Mouse (Mus musculus): ENCODE results near the gene Inpp4b. TPM values are rescaled to one million over a fixed set of nuclear protein-coding genes. Genes with fewer than 3 reads are reported as not detected.
"Not testable (repeated sequence)": the region's sequence is repeated elsewhere in the genome, so short reads cannot be mapped to it uniquely, and the experiment has no call there.

The Inpp4b gene
- polyA plus RNA-seq, 1 experiment from 2014 or later, result 6.0 TPM

DNA sequence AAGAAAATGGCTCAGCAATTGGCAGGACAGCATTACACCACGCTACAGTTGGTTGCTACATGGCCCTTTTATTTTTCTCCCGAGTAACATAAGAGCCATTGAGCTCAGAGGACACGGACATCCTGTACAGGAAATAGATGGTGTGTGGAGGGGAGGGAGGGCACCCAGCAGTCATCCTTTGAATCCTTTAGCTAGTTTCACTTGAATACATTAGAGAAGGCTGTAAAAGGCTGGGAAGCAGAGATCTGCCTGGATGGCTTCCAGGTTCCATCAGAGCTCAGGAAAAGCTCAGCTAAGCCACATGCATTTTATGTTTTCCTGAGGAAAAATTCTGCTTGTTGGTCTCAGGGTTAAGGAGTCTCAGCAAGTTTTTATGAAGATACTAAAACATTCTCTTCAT lies 685.0 kb downstream of the Inpp4b start:
- 43% methylated on average over 3 of the region's 3 CpGs for WGBS
- ATAC-seq, result no peak
- no peaks in the 10 kb centered on the region for H3K9me3 ChIP-seq (ENCODE audit: control insufficient read depth, low read length)

DNA sequence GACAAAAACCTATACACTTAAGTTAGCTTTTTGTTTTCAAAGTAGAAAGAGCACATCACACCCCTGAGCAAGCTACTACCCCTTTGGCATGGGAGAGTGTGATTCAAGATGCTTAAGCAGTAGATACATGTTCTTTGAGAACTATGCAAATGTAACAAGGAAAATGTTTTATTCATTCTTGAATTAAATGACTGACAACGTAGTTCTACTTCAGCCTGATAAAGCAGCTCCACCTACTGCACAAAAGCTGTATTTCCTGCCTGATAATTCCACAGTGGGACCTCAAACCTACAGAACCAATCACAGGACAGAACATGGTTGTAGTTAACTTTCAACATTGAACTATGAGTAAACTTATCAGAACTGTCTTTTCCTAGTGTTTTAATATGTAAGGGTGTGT lies 686.5 kb downstream of the Inpp4b start:
- Histone ChIP-seq H3K4me3 (ENCODE audit: low read length) (no peak overlapping the region), H3K27me3 (replicated peaks; ENCODE audit: control insufficient read depth, insufficient read depth, low read length) (no peaks in the 10 kb centered on the region), H3K9ac (ENCODE audit: low read depth, low read length) (no peak overlapping the region), H3K27ac (ENCODE audit: low read length) (no peak overlapping the region), H3K9me3 (ENCODE audit: control insufficient read depth, low read length) (no peaks in the 10 kb centered on the region), H3K4me2 (ENCODE audit: low read depth, low read length) (no peak overlapping the region), H3K4me1 (ENCODE audit: control insufficient read depth, insufficient read depth, low read length) (no peaks in the 10 kb centered on the region), H3K36me3 (ENCODE audit: control insufficient read depth, insufficient read depth, low read length) (no peaks in the 10 kb centered on the region)
- ATAC-seq, result no peak
- 33% methylated on average over 1 of the region's 1 CpGs for WGBS

More for the DNA sequence above, 685.0 kb downstream of the Inpp4b start:
- Histone ChIP-seq H3K4me2 (ENCODE audit: low read depth, low read length) (no peak overlapping the region), H3K27me3 (replicated peaks; ENCODE audit: control insufficient read depth, insufficient read depth, low read length) (no peaks in the 10 kb centered on the region), H3K9ac (ENCODE audit: low read depth, low read length) (no peak overlapping the region), H3K4me3 (ENCODE audit: low read length) (no peak overlapping the region), H3K27ac (ENCODE audit: low read length) (no peak overlapping the region), H3K36me3 (ENCODE audit: control insufficient read depth, insufficient read depth, low read length) (no peaks in the 10 kb centered on the region), H3K4me1 (ENCODE audit: control insufficient read depth, insufficient read depth, low read length) (no peaks in the 10 kb centered on the region)

- H3K4me3 ChIP-seq (ENCODE audit: low read length); H3K9ac ChIP-seq (ENCODE audit: low read depth, low read length); ATAC-seq; H3K9me3 ChIP-seq (ENCODE audit: control insufficient read depth, low read length); H3K36me3 ChIP-seq (ENCODE audit: control insufficient read depth, insufficient read depth, low read length); H3K4me1 ChIP-seq (ENCODE audit: control insufficient read depth, insufficient read depth, low read length); H3K27me3 ChIP-seq (replicated peaks; ENCODE audit: control insufficient read depth, insufficient read depth, low read length); H3K27ac ChIP-seq (ENCODE audit: low read length); H3K4me2 ChIP-seq (ENCODE audit: low read depth, low read length): not testable (repeated sequence)
Measured at GRCm38 (mm10) chr8:82032035-82032434, 689.7 kb downstream of the Inpp4b start.

GRCm38 (mm10) chr8:82054030-82054429 lies 711.7 kb downstream of the Inpp4b start:
- H3K4me1 ChIP-seq (ENCODE audit: control insufficient read depth, insufficient read depth, low read length), result no peaks in the 10 kb centered on the region; the same call in 1 of the 2 replicates
- no peak overlapping the region for H3K4me3 ChIP-seq (ENCODE audit: low read length)
- no peak for ATAC-seq
- no peak overlapping the region for H3K9ac ChIP-seq (ENCODE audit: low read depth, low read length)
- H3K9me3 ChIP-seq (ENCODE audit: control insufficient read depth, low read length), result no peaks in the 10 kb centered on the region
- WGBS, result 63% methylated on average over 3 of the region's 3 CpGs
- no peak overlapping the region for H3K4me2 ChIP-seq (ENCODE audit: low read depth, low read length)
- H3K27me3 ChIP-seq (replicated peaks; ENCODE audit: control insufficient read depth, insufficient read depth, low read length), result no peaks in the 10 kb centered on the region
- H3K36me3 ChIP-seq (ENCODE audit: control insufficient read depth, insufficient read depth, low read length), result no peaks in the 10 kb centered on the region
- no peak overlapping the region for H3K27ac ChIP-seq (ENCODE audit: low read length)

DNA sequence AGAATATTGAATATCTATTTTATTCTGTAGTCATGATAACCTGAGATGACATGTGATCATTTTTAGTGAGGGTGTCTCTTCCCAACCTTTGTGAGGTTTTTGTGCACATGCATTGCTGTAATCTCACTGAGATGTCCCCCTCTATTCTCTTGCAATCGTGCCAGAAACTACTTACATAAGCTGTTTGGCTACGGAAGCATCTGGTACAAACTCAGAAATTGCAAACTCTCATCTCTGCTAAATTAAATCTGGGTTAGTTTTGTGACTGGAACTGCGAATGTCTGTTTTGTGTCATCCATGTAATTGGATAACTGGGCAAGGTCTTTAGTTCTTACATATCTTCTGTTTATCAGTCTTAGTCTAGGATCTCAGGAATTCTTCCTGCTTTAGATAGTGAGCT lies 725.3 kb downstream of the Inpp4b start:
- H3K36me3 ChIP-seq (ENCODE audit: control insufficient read depth, insufficient read depth, low read length), result no peaks in the 10 kb centered on the region
- H3K27ac ChIP-seq (ENCODE audit: low read length), result no peak overlapping the region
- WGBS, result 66% methylated on average over 3 of the region's 3 CpGs
- H3K9ac ChIP-seq (ENCODE audit: low read depth, low read length), result no peak overlapping the region
- ATAC-seq, result no peak
- no peaks in the 10 kb centered on the region for H3K9me3 ChIP-seq (ENCODE audit: control insufficient read depth, low read length)
- H3K27me3 ChIP-seq (replicated peaks; ENCODE audit: control insufficient read depth, insufficient read depth, low read length), result no peaks in the 10 kb centered on the region
- no peaks in the 10 kb centered on the region for H3K4me1 ChIP-seq (ENCODE audit: control insufficient read depth, insufficient read depth, low read length)
- no peak overlapping the region for H3K4me3 ChIP-seq (ENCODE audit: low read length)
- no peak overlapping the region for H3K4me2 ChIP-seq (ENCODE audit: low read depth, low read length)

GRCm38 (mm10) chr8:82079267-82079666 lies 736.9 kb downstream of the Inpp4b start:
- no peaks in the 10 kb centered on the region for H3K36me3 ChIP-seq (ENCODE audit: control insufficient read depth, insufficient read depth, low read length)
- H3K9me3 ChIP-seq (ENCODE audit: control insufficient read depth, low read length), result no peaks in the 10 kb centered on the region
- ATAC-seq, result no peak
- H3K27me3 ChIP-seq (replicated peaks; ENCODE audit: control insufficient read depth, insufficient read depth, low read length), result no peaks in the 10 kb centered on the region
- no peak overlapping the region for H3K4me3 ChIP-seq (ENCODE audit: low read length)
- no peak overlapping the region for H3K9ac ChIP-seq (ENCODE audit: low read depth, low read length)
- H3K4me2 ChIP-seq (ENCODE audit: low read depth, low read length), result no peak overlapping the region
- no peaks in the 10 kb centered on the region for H3K4me1 ChIP-seq (ENCODE audit: control insufficient read depth, insufficient read depth, low read length)
- no peak overlapping the region for H3K27ac ChIP-seq (ENCODE audit: low read length)

DNA sequence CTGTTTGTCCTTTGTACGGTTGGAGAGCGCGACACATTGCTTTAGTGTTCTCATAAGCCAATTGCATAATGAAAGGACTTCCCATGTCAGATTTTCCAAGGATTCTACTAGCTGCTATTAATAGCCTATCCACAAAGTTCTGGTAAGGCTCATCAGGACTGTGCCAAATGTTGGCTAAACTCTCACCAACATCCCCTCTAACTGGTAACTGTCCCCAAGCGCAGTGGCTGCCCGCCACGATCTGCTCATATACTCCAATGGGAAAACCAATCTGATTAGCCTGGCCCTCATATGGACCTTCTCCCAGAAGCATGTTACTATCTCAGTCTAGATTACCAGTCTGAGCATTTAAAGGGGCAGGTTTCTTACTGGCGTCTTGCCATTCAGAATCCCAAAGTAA lies 744.3 kb downstream of the Inpp4b start:
- not testable (repeated sequence) for H3K4me3 ChIP-seq (ENCODE audit: low read length); ATAC-seq; H3K36me3 ChIP-seq (ENCODE audit: control insufficient read depth, insufficient read depth, low read length); H3K27ac ChIP-seq (ENCODE audit: low read length); H3K9me3 ChIP-seq (ENCODE audit: control insufficient read depth, low read length); H3K27me3 ChIP-seq (replicated peaks; ENCODE audit: control insufficient read depth, insufficient read depth, low read length); H3K4me2 ChIP-seq (ENCODE audit: low read depth, low read length); H3K4me1 ChIP-seq (ENCODE audit: control insufficient read depth, insufficient read depth, low read length); H3K9ac ChIP-seq (ENCODE audit: low read depth, low read length)
- WGBS, result 95% methylated on average over 7 of the region's 7 CpGs

DNA sequence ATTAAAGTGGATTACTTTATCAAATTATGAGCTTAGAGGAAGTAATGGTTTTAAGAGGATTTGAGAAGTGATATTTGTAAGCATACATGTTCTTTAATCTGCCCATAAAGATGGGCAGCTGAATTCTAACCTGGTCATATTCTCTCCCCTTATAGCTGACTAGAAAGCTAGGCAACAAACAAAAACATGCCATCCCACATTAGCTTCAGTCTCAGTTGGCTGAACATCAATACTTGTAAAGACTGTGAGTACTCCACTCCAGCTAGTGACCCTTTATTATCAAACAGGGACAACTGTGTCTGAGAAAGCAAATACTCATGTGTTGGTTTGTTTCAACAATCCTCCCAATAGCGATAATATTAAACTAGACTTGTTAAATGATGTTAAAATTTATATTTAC lies 748.5 kb downstream of the Inpp4b start:
- Histone ChIP-seq H3K36me3 (ENCODE audit: control insufficient read depth, insufficient read depth, low read length) (no peaks in the 10 kb centered on the region), H3K9me3 (ENCODE audit: control insufficient read depth, low read length) (0 out of 2 replicates have a peak, but pooled peaks cover 4% of the 10 kb centered on the region), H3K27me3 (replicated peaks; ENCODE audit: control insufficient read depth, insufficient read depth, low read length) (no peaks in the 10 kb centered on the region), H3K4me1 (ENCODE audit: control insufficient read depth, insufficient read depth, low read length) (no peaks in the 10 kb centered on the region), H3K9ac (ENCODE audit: low read depth, low read length) (no peak overlapping the region), H3K27ac (ENCODE audit: low read length) (no peak overlapping the region), H3K4me3 (ENCODE audit: low read length) (no peak overlapping the region), H3K4me2 (ENCODE audit: low read depth, low read length) (no peak overlapping the region)
- 83% methylated on average over 1 of the region's 1 CpGs for WGBS
- ATAC-seq, result no peak

GRCm38 (mm10) chr8:82093274-82093673 lies 750.9 kb downstream of the Inpp4b start:
- no peak overlapping the region for H3K27ac ChIP-seq (ENCODE audit: low read length)
- H3K36me3 ChIP-seq (ENCODE audit: control insufficient read depth, insufficient read depth, low read length), result no peaks in the 10 kb centered on the region
- H3K27me3 ChIP-seq (replicated peaks; ENCODE audit: control insufficient read depth, insufficient read depth, low read length), result no peaks in the 10 kb centered on the region
- no peak for ATAC-seq
- H3K9ac ChIP-seq (ENCODE audit: low read depth, low read length), result no peak overlapping the region
- H3K9me3 ChIP-seq (ENCODE audit: control insufficient read depth, low read length), result 0 out of 2 replicates have a peak, but pooled peaks cover under 1% of the 10 kb centered on the region
- no peak overlapping the region for H3K4me2 ChIP-seq (ENCODE audit: low read depth, low read length)
- H3K4me1 ChIP-seq (ENCODE audit: control insufficient read depth, insufficient read depth, low read length), result no peaks in the 10 kb centered on the region
- no peak overlapping the region for H3K4me3 ChIP-seq (ENCODE audit: low read length)

- Histone ChIP-seq H3K36me3 (ENCODE audit: control insufficient read depth, insufficient read depth, low read length) (no peaks in the 10 kb centered on the region), H3K9me3 (ENCODE audit: control insufficient read depth, low read length) (no peaks in the 10 kb centered on the region), H3K4me3 (ENCODE audit: low read length) (no peak overlapping the region), H3K4me2 (ENCODE audit: low read depth, low read length) (no peak overlapping the region), H3K27ac (ENCODE audit: low read length) (no peak overlapping the region), H3K4me1 (ENCODE audit: control insufficient read depth, insufficient read depth, low read length) (no peaks in the 10 kb centered on the region), H3K27me3 (replicated peaks; ENCODE audit: control insufficient read depth, insufficient read depth, low read length) (no peaks in the 10 kb centered on the region), H3K9ac (ENCODE audit: low read depth, low read length) (no peak overlapping the region)
- ATAC-seq, result no peak
Measured at GRCm38 (mm10) chr8:82104560-82104959, 762.2 kb downstream of the Inpp4b start.
